In genomic region chr11:77762783-77763672, GRCm38 (mm10) we compare ENCODE assay signal across 8 mouse cellular contexts. TPM values are rescaled to one million over a fixed set of nuclear protein-coding genes. Genes with fewer than 3 reads are reported as not detected.
DNase-seq lines count a peak whose midpoint lies in the region; ATAC-seq lines count a peak whose summit lies in the region.

TSS of gene Myo18a (plus strand) at chr11:77763246.

- peaks cover 7% of the 10 kb centered on the region; the same call in 1 of the 2 replicates for H3K27me3 ChIP-seq in embryonic facial prominence, embryonic 13.5 days
- H3K27me3 ChIP-seq in limb, embryonic 12.5 days = peaks cover 4% of the 10 kb centered on the region; the same call in 1 of the 2 replicates
- 0 out of 2 replicates have a peak, but pooled peaks cover 3% of the 10 kb centered on the region for H3K27me3 ChIP-seq in midbrain, embryonic 13.5 days

- H3K4me1 ChIP-seq in embryonic facial prominence, embryonic 13.5 days = peaks cover 37% of the 10 kb centered on the region
- peaks cover 40% of the 10 kb centered on the region for H3K4me1 ChIP-seq in limb, embryonic 12.5 days (replicated peaks)
- peaks cover 44% of the 10 kb centered on the region for H3K4me1 ChIP-seq in midbrain, embryonic 13.5 days (replicated peaks)

- H3K27ac ChIP-seq in embryonic facial prominence, embryonic 13.5 days = peak within 1 kb of the TSS; percentile 84
- peak within 1 kb of the TSS; percentile 89 for H3K27ac ChIP-seq in limb, embryonic 12.5 days
- peak within 1 kb of the TSS; percentile 97 for H3K27ac ChIP-seq in midbrain, embryonic 13.5 days

- 2% methylated on average over 49 of the region's 79 CpGs for WGBS in embryonic facial prominence, embryonic 13.5 days
- 2% methylated on average over 74 of the region's 79 CpGs for WGBS in limb, embryonic 12.5 days
- WGBS in midbrain, embryonic 13.5 days = 3% methylated on average over 62 of the region's 79 CpGs

- ATAC-seq in embryonic facial prominence, embryonic 13.5 days (ENCODE audit: insufficient number of reproducible peaks, insufficient read depth, low FRiP score, low TSS enrichment, low read depth) = peak; percentile 81
- ATAC-seq in limb, embryonic 12.5 days (ENCODE audit: insufficient number of reproducible peaks, insufficient read depth, low FRiP score, low TSS enrichment, low read depth) = peak; percentile 67
- ATAC-seq in midbrain, embryonic 13.5 days = peak; percentile 87

- H3K9me3 ChIP-seq in embryonic facial prominence, embryonic 13.5 days = no peaks in the 10 kb centered on the region
- no peaks in the 10 kb centered on the region for H3K9me3 ChIP-seq in limb, embryonic 12.5 days
- H3K9me3 ChIP-seq in midbrain, embryonic 13.5 days = no peaks in the 10 kb centered on the region

- peak within 1 kb of the TSS; percentile 91 for H3K4me3 ChIP-seq in embryonic facial prominence, embryonic 13.5 days
- H3K4me3 ChIP-seq in limb, embryonic 12.5 days (replicated peaks) = peak within 1 kb of the TSS; percentile 92
- H3K4me3 ChIP-seq in midbrain, embryonic 13.5 days (replicated peaks) = peak within 1 kb of the TSS; percentile 90

- H3K36me3 ChIP-seq in embryonic facial prominence, embryonic 13.5 days = no peaks in the 10 kb centered on the region
- no peaks in the 10 kb centered on the region for H3K36me3 ChIP-seq in limb, embryonic 12.5 days
- H3K36me3 ChIP-seq in midbrain, embryonic 13.5 days = no peaks in the 10 kb centered on the region

- H3K9ac ChIP-seq in embryonic facial prominence, embryonic 13.5 days = peak within 1 kb of the TSS; percentile 95
- peak within 1 kb of the TSS; percentile 96 for H3K9ac ChIP-seq in limb, embryonic 12.5 days (replicated peaks)
- peak within 1 kb of the TSS; percentile 97 for H3K9ac ChIP-seq in midbrain, embryonic 13.5 days (replicated peaks)

- H3K4me2 ChIP-seq in embryonic facial prominence, embryonic 13.5 days = peak within 1 kb of the TSS; percentile 90
- peak within 1 kb of the TSS; percentile 90 for H3K4me2 ChIP-seq in limb, embryonic 12.5 days
- H3K4me2 ChIP-seq in midbrain, embryonic 13.5 days (replicated peaks) = peak within 1 kb of the TSS; percentile 95

- peak; percentile 95 for DNase-seq in adrenal gland, postnatal 25 days
- DNase-seq in heart, adult 18-20 months = peak; percentile 85 to 90
- DNase-seq in kidney, adult 18-20 months = peak; percentile 91
- DNase-seq in skeletal muscle tissue, adult 2 months (ENCODE audit: low read depth, low spot score) = peak; percentile 57
- no peak for DNase-seq in c-Kit-positive CD71-positive TER-119-positive erythroid progenitor cells, embryonic 14.5 days (ENCODE audit: low spot score)

RNA-seq across cellular contexts. Expression of gene Myo18a, which starts in this region (rescaled TPM):
- total RNA-seq in adrenal gland, postnatal 25 days (2021) = 60.7 and 84.2 TPM in 2 replicates
- polyA plus RNA-seq in embryonic facial prominence, embryonic 13.5 days (2015; fragmentation: Nextera tagmentation; extraction: Ambion mirVana) = 28.4 and 34.0 TPM in 2 replicates
- total RNA-seq in heart, adult 18-20 months (2021) = 100 to 1,000 TPM; 228 to 270 TPM
- 31.5 and 36.4 TPM in 2 replicates for polyA plus RNA-seq in limb, embryonic 12.5 days (2016; fragmentation: Nextera tagmentation; extraction: Ambion mirVana)
- polyA plus RNA-seq in midbrain, embryonic 13.5 days (2015; fragmentation: Nextera tagmentation; extraction: Ambion mirVana) = 53.2 and 54.4 TPM in 2 replicates
